Mouse (Mus musculus) limb, embryonic 15.5 days (tissue): ENCODE measurements around the gene Abtb1. TPM values are rescaled to one million over a fixed set of nuclear protein-coding genes. Genes with fewer than 3 reads are reported as not detected.

ENCODE experiments used
- ATAC-seq: fragments of 200-750 bp; cut with Nextera tagmentation; 2 replicates; pipeline ENCODE4 v1.8.0; 2017; ENCODE audit warnings: low read depth, moderate TSS enrichment; ENCODE audit not compliant: insufficient number of reproducible peaks, low FRiP score, low TSS enrichment
- H3K27ac ChIP-seq: fragments of 300-500 bp; sonication (generic); 2 replicates; pipeline ENCODE4 v1.5.1; 2015; ENCODE audit warnings: moderate library complexity, mild to moderate bottlenecking, inconsistent platforms
- H3K27me3 ChIP-seq: fragments of 300-500 bp; sonication (generic); 2 replicates; pipeline ENCODE4 v1.6.1; 2015; ENCODE audit warnings: inconsistent platforms
- H3K36me3 ChIP-seq: fragments of 300-500 bp; sonication (generic); 2 replicates; pipeline ENCODE4 v1.6.1; 2015; ENCODE audit warnings: inconsistent platforms
- H3K4me1 ChIP-seq: fragments of 300-500 bp; sonication (generic); 2 replicates; pipeline ENCODE4 v1.6.1; 2015; ENCODE audit warnings: inconsistent platforms
- H3K4me2 ChIP-seq: fragments of 300-500 bp; sonication (generic); 2 replicates; pipeline ENCODE4 v1.6.1; 2015; ENCODE audit warnings: mild to moderate bottlenecking, inconsistent platforms
- H3K4me3 ChIP-seq: fragments of 300-500 bp; sonication (generic); 2 replicates; pipeline ENCODE4 v1.5.1; 2015; ENCODE audit warnings: mild to moderate bottlenecking, inconsistent platforms
- H3K9ac ChIP-seq: fragments of 300-500 bp; sonication (generic); 2 replicates; pipeline ENCODE4 v1.6.1; 2015; ENCODE audit warnings: inconsistent platforms
- H3K9me3 ChIP-seq: fragments of 300-500 bp; sonication (generic); 2 replicates; pipeline ENCODE4 v1.6.1; 2016; ENCODE audit warnings: inconsistent platforms
- WGBS: fragments of 180-500 bp; shearing (Covaris S2); methylation state at CpG from one replicate; pipeline ENCODE4 v1.1.7; 2015; 5-methylcytosine and 5-hydroxymethylcytosine counted together
- polyA plus RNA-seq: library from polyadenylated mRNA; unstranded; fragments of >200 nt; fragmentation: Nextera tagmentation; extraction: Ambion mirVana; gene quantifications from 2 replicates; pipeline ENCODE4 v1.2.1, GENCODE M21; 2015

The Abtb1 gene
- polyA plus RNA-seq, 1 experiment from 2014 or later = 33.3 TPM

GRCm38 (mm10) chr6:88873965-88874867, 32.4 kb upstream of the Abtb1 start:
- WGBS = 1% methylated on average over 49 of the region's 74 CpGs

GRCm38 (mm10) chr6:88872811-88873210, 31.0 kb upstream of the Abtb1 start:
- H3K27me3 ChIP-seq = peaks cover 15% of the 10 kb centered on the region; the same call in 1 of the 2 replicates
- 52% methylated on average over 7 of the region's 7 CpGs for WGBS
- no peak for ATAC-seq

More at GRCm38 (mm10) chr6:88873965-88874867, 32.4 kb upstream of the Abtb1 start:
- H3K4me2 ChIP-seq = peak overlapping the region; percentile 98
- peaks cover 27% of the 10 kb centered on the region for H3K4me1 ChIP-seq
- peak overlapping the region; percentile 81 for H3K4me3 ChIP-seq
- H3K9me3 ChIP-seq = no peaks in the 10 kb centered on the region
- H3K27me3 ChIP-seq = peaks cover 15% of the 10 kb centered on the region; the same call in 1 of the 2 replicates
- peak; percentile 62 for ATAC-seq
- H3K36me3 ChIP-seq = no peaks in the 10 kb centered on the region
- H3K27ac ChIP-seq = no peak overlapping the region; the same call in 1 of the 2 replicates
- H3K9ac ChIP-seq = peak overlapping the region; percentile 76

GRCm38 (mm10) chr6:88871546-88871945, 29.8 kb upstream of the Abtb1 start:
- Histone ChIP-seq H3K4me1 (peaks cover 27% of the 10 kb centered on the region), H3K9ac (no peak overlapping the region), H3K4me2 (no peak overlapping the region), H3K27ac (no peak overlapping the region), H3K36me3 (no peaks in the 10 kb centered on the region), H3K27me3 (peaks cover 15% of the 10 kb centered on the region; the same call in 1 of the 2 replicates), H3K9me3 (no peaks in the 10 kb centered on the region), H3K4me3 (no peak overlapping the region)
- no peak for ATAC-seq
- 22% methylated on average over 8 of the region's 8 CpGs for WGBS

More at GRCm38 (mm10) chr6:88872811-88873210, 31.0 kb upstream of the Abtb1 start:
- no peak overlapping the region for H3K4me3 ChIP-seq
- no peaks in the 10 kb centered on the region for H3K36me3 ChIP-seq
- H3K27ac ChIP-seq = no peak overlapping the region
- no peaks in the 10 kb centered on the region for H3K9me3 ChIP-seq
- no peak overlapping the region for H3K4me2 ChIP-seq
- H3K4me1 ChIP-seq = peaks cover 27% of the 10 kb centered on the region
- no peak overlapping the region for H3K9ac ChIP-seq

- Histone ChIP-seq H3K4me2 (no peak overlapping the region), H3K27ac (no peak overlapping the region), H3K9ac (no peak overlapping the region), H3K36me3 (no peaks in the 10 kb centered on the region), H3K27me3 (peaks cover 10% of the 10 kb centered on the region; the same call in 1 of the 2 replicates), H3K9me3 (no peaks in the 10 kb centered on the region), H3K4me1 (peaks cover 27% of the 10 kb centered on the region), H3K4me3 (no peak overlapping the region)
- 56% methylated on average over 4 of the region's 4 CpGs for WGBS
- no peak for ATAC-seq
Observed at GRCm38 (mm10) chr6:88870594-88870993, 28.8 kb upstream of the Abtb1 start.

- Histone ChIP-seq H3K27ac (no peak overlapping the region), H3K4me3 (no peak overlapping the region), H3K4me2 (no peak overlapping the region), H3K9me3 (no peaks in the 10 kb centered on the region), H3K9ac (no peak overlapping the region), H3K4me1 (peaks cover 20% of the 10 kb centered on the region), H3K27me3 (peaks cover 4% of the 10 kb centered on the region; the same call in 1 of the 2 replicates), H3K36me3 (peaks cover 5% of the 10 kb centered on the region; the same call in 1 of the 2 replicates)
- WGBS = 88% methylated on average over 7 of the region's 7 CpGs
- ATAC-seq = no peak
Observed at GRCm38 (mm10) chr6:88869459-88869858, 27.7 kb upstream of the Abtb1 start.

GRCm38 (mm10) chr6:88865704-88866103, 23.9 kb upstream of the Abtb1 start:
- H3K4me3 ChIP-seq = no peak overlapping the region
- no peaks in the 10 kb centered on the region for H3K27me3 ChIP-seq
- H3K4me1 ChIP-seq = no peaks in the 10 kb centered on the region
- no peak overlapping the region for H3K4me2 ChIP-seq
- H3K9ac ChIP-seq = no peak overlapping the region
- no peaks in the 10 kb centered on the region for H3K9me3 ChIP-seq
- H3K27ac ChIP-seq = no peak overlapping the region
- WGBS = 77% methylated on average over 7 of the region's 7 CpGs
- H3K36me3 ChIP-seq = peaks cover 36% of the 10 kb centered on the region
- no peak for ATAC-seq

GRCm38 (mm10) chr6:88860914-88861313, 19.1 kb upstream of the Abtb1 start:
- Histone ChIP-seq H3K4me1 (no peaks in the 10 kb centered on the region), H3K4me3 (no peak overlapping the region), H3K9ac (no peak overlapping the region), H3K27ac (no peak overlapping the region), H3K27me3 (no peaks in the 10 kb centered on the region), H3K9me3 (no peaks in the 10 kb centered on the region), H3K36me3 (peaks cover 43% of the 10 kb centered on the region), H3K4me2 (no peak overlapping the region)
- WGBS = 26% methylated on average over 2 of the region's 2 CpGs
- ATAC-seq = no peak

GRCm38 (mm10) chr6:88858341-88858740, 16.6 kb upstream of the Abtb1 start:
- H3K4me2 ChIP-seq = no peak overlapping the region
- no peak overlapping the region; the same call in 1 of the 2 replicates for H3K27ac ChIP-seq
- no peak overlapping the region for H3K9ac ChIP-seq
- no peak for ATAC-seq
- H3K36me3 ChIP-seq = peaks cover 32% of the 10 kb centered on the region
- no peaks in the 10 kb centered on the region for H3K4me1 ChIP-seq
- no peaks in the 10 kb centered on the region for H3K9me3 ChIP-seq
- WGBS = 55% methylated on average over 7 of the region's 7 CpGs
- no peak overlapping the region for H3K4me3 ChIP-seq
- H3K27me3 ChIP-seq = no peaks in the 10 kb centered on the region

- Histone ChIP-seq H3K4me1 (no peaks in the 10 kb centered on the region), H3K27ac (no peak overlapping the region; the same call in 1 of the 2 replicates), H3K4me3 (no peak overlapping the region), H3K4me2 (no peak overlapping the region), H3K9me3 (no peaks in the 10 kb centered on the region), H3K27me3 (no peaks in the 10 kb centered on the region), H3K9ac (no peak overlapping the region), H3K36me3 (peaks cover 27% of the 10 kb centered on the region)
- 81% methylated on average over 6 of the region's 6 CpGs for WGBS
- ATAC-seq = no peak
Observed at GRCm38 (mm10) chr6:88857830-88858229, 16.0 kb upstream of the Abtb1 start.

- no peaks in the 10 kb centered on the region for H3K9me3 ChIP-seq
- WGBS = 40% methylated on average over 9 of the region's 9 CpGs
- H3K4me1 ChIP-seq = no peaks in the 10 kb centered on the region
- no peak overlapping the region for H3K9ac ChIP-seq
- ATAC-seq = no peak
- H3K27ac ChIP-seq = no peak overlapping the region
- H3K4me2 ChIP-seq = no peak overlapping the region
- H3K36me3 ChIP-seq = peaks cover 23% of the 10 kb centered on the region
- no peaks in the 10 kb centered on the region for H3K27me3 ChIP-seq
- no peak overlapping the region for H3K4me3 ChIP-seq
Observed at GRCm38 (mm10) chr6:88857249-88857648, 15.5 kb upstream of the Abtb1 start.

GRCm38 (mm10) chr6:88855636-88856035, 13.9 kb upstream of the Abtb1 start:
- Histone ChIP-seq H3K4me2 (no peak overlapping the region), H3K27ac (no peak overlapping the region), H3K9ac (no peak overlapping the region), H3K36me3 (peaks cover 13% of the 10 kb centered on the region), H3K4me1 (no peaks in the 10 kb centered on the region), H3K4me3 (no peak overlapping the region), H3K9me3 (no peaks in the 10 kb centered on the region), H3K27me3 (no peaks in the 10 kb centered on the region)
- no peak for ATAC-seq
- 20% methylated on average over 5 of the region's 5 CpGs for WGBS

GRCm38 (mm10) chr6:88854509-88854908, 12.7 kb upstream of the Abtb1 start:
- no peaks in the 10 kb centered on the region for H3K9me3 ChIP-seq
- H3K4me2 ChIP-seq = no peak overlapping the region
- H3K4me1 ChIP-seq = no peaks in the 10 kb centered on the region
- 71% methylated on average over 5 of the region's 5 CpGs for WGBS
- peaks cover 7% of the 10 kb centered on the region for H3K36me3 ChIP-seq
- H3K9ac ChIP-seq = no peak overlapping the region
- ATAC-seq = no peak
- H3K27ac ChIP-seq = no peak overlapping the region
- no peak overlapping the region for H3K4me3 ChIP-seq
- no peaks in the 10 kb centered on the region for H3K27me3 ChIP-seq
